In genomic region chr6:85096441-85096840, GRCm38 (mm10) we compare ENCODE assay signal across 22 mouse cellular contexts. TPM values are rescaled to one million over a fixed set of nuclear protein-coding genes. Genes with fewer than 3 reads are reported as not detected.
DNase-seq lines count a peak whose midpoint lies in the region; ATAC-seq and TF ChIP-seq lines count a peak whose summit lies in the region.
"Had no signal": no experiment of that assay in that cellular context is flagged by ENCODE, and none has a peak within 500 bp of the region (broad histone marks: within the 10 kb centered on the region; RNA-seq: fewer than 3 reads in every experiment).

No protein-coding gene starts in this region.

- no peaks in the 10 kb centered on the region for H3K27me3 ChIP-seq in kidney, adult 2 months (replicated peaks; ENCODE audit: control insufficient read depth, insufficient read depth, low read length)
- no peaks in the 10 kb centered on the region for H3K27me3 ChIP-seq in kidney, embryonic 16.5 days (ENCODE audit: insufficient read depth, low read length)
- H3K27me3 ChIP-seq: hindbrain, embryonic 13.5 days; intestine, embryonic 15.5 days; limb, embryonic 12.5 days had no signal

- no peak overlapping the region for H3K9ac ChIP-seq in kidney, embryonic 16.5 days (replicated peaks; ENCODE audit: low read length)
- H3K9ac ChIP-seq: hindbrain, embryonic 13.5 days; intestine, embryonic 15.5 days; limb, embryonic 12.5 days had no signal

- H3K4me1 ChIP-seq in kidney, adult 2 months (ENCODE audit: control insufficient read depth, insufficient read depth, low read length), result no peaks in the 10 kb centered on the region
- H3K4me1 ChIP-seq in kidney, embryonic 16.5 days (ENCODE audit: insufficient read depth, low read length), result no peaks in the 10 kb centered on the region
- H3K4me1 ChIP-seq: embryonic facial prominence, embryonic 10.5 days; heart, embryonic 10.5 days; hindbrain, embryonic 13.5 days; intestine, embryonic 15.5 days; limb, embryonic 12.5 days; megakaryocyte, embryonic 14.5 days had no signal

- no peak overlapping the region for H3K4me2 ChIP-seq in kidney, embryonic 16.5 days (replicated peaks; ENCODE audit: low read depth, low read length)
- H3K4me2 ChIP-seq: hindbrain, embryonic 13.5 days; intestine, embryonic 15.5 days; limb, embryonic 12.5 days had no signal

- H3K9me3 ChIP-seq in kidney, embryonic 16.5 days (ENCODE audit: low read length), result no peaks in the 10 kb centered on the region
- H3K9me3 ChIP-seq: embryonic facial prominence, embryonic 10.5 days; heart, embryonic 10.5 days; hindbrain, embryonic 13.5 days; intestine, embryonic 15.5 days; limb, embryonic 12.5 days had no signal

- no peak for ATAC-seq in kidney, embryonic 16.5 days (ENCODE audit: low FRiP score, low TSS enrichment)
- ATAC-seq in megakaryocyte-erythroid progenitor cell, adult 5-6 weeks (replicated peaks; ENCODE audit: low FRiP score, low TSS enrichment, poor library complexity, severe bottlenecking), result no peak
- ATAC-seq: forebrain, embryonic 14.5 days; intestine, embryonic 15.5 days; midbrain, embryonic 16.5 days had no signal

- no peak for TF ChIP-seq CTCF in kidney, adult 2 months (conservative IDR thresholded peaks at IDR 0.05; ENCODE audit: insufficient read depth, insufficient read length, low read depth, low read length)
- TF ChIP-seq CTCF in gastrocnemius, adult 2 months (IDR thresholded peaks at IDR 0.05), result no peak

- peak; percentile 22 for DNase-seq in kidney, adult 2 months
- DNase-seq in lung, postnatal 36 days, result peak; percentile 32
- DNase-seq in lung, postnatal 4 days, result no peak
- DNase-seq in adrenal gland, postnatal 14 days, result peak; percentile 81
- DNase-seq in cerebellum, postnatal 36 days, result no peak
- DNase-seq in gastrocnemius, adult 2 months, result no peak
- DNase-seq: cerebellum, adult 11 months; cerebellum, postnatal 25 days; gastrocnemius, postnatal 36 days; heart, postnatal 10 days; right cerebral cortex, adult 18-20 months had no signal

- no peaks in the 10 kb centered on the region for H3K36me3 ChIP-seq in kidney, adult 2 months (ENCODE audit: control insufficient read depth, insufficient read depth, low read length)
- H3K36me3 ChIP-seq in kidney, embryonic 16.5 days (ENCODE audit: insufficient read depth, low read length), result no peaks in the 10 kb centered on the region
- H3K36me3 ChIP-seq: embryonic facial prominence, embryonic 10.5 days; heart, embryonic 10.5 days; hindbrain, embryonic 13.5 days; intestine, embryonic 15.5 days; limb, embryonic 12.5 days had no signal

- no peak overlapping the region for H3K27ac ChIP-seq in kidney, adult 2 months (ENCODE audit: insufficient read depth, low read depth, low read length)
- no peak overlapping the region for H3K27ac ChIP-seq in kidney, embryonic 16.5 days (ENCODE audit: low read length)
- no peak overlapping the region for H3K27ac ChIP-seq in gastrocnemius, adult 2 months
- H3K27ac ChIP-seq: embryonic facial prominence, embryonic 10.5 days; heart, embryonic 10.5 days; hindbrain, embryonic 13.5 days; intestine, embryonic 15.5 days; left cerebral cortex, adult 2 months; limb, embryonic 12.5 days had no signal

- 26% methylated on average over 2 of the region's 2 CpGs for WGBS in kidney, adult 2 months
- WGBS in kidney, embryonic 16.5 days, result 52% methylated on average over 2 of the region's 2 CpGs

- intact Hi-C loops in gastrocnemius, adult 2 months (cut with DNase I), result no loop called here

- TF ChIP-seq POLR2A in kidney, adult 2 months (IDR thresholded peaks at IDR 0.05; ENCODE audit: low read depth, low read length), result no peak

- H3K4me3 ChIP-seq in kidney, adult 2 months (ENCODE audit: insufficient read depth, low read depth, low read length), result no peak overlapping the region
- no peak overlapping the region for H3K4me3 ChIP-seq in kidney, embryonic 16.5 days (ENCODE audit: low read length)
- no peak overlapping the region for H3K4me3 ChIP-seq in gastrocnemius, adult 2 months
- H3K4me3 ChIP-seq: embryonic facial prominence, embryonic 10.5 days; heart, embryonic 10.5 days; hindbrain, embryonic 13.5 days; intestine, embryonic 15.5 days; left cerebral cortex, adult 2 months; limb, embryonic 12.5 days; megakaryocyte, embryonic 14.5 days had no signal

RNA-seq across cellular contexts. Expression of gene Exoc6b, which starts 27.1 kb away (rescaled TPM):
- 8.0 and 8.4 TPM in 2 replicates for polyA plus RNA-seq in kidney, adult 2 months (2012; rRNA removed)
- polyA plus RNA-seq in kidney, embryonic 16.5 days (2015; fragmentation: Nextera tagmentation; extraction: Ambion mirVana), result 27.6 and 31.8 TPM in 2 replicates
- total RNA-seq in adrenal gland, postnatal 14 days (2021), result 31.3 and 36.2 TPM in 2 replicates
- 8.0 and 8.5 TPM in 2 replicates for total RNA-seq in megakaryocyte-erythroid progenitor cell, adult 5-6 weeks (2014; fragmentation: Nextera tagmentation)
- total RNA-seq in megakaryocyte-erythroid progenitor cell, adult 5-6 weeks (2017), result 6.5 and 8.9 TPM in 2 replicates
- 10 to 100 TPM; 14.0 to 16.3 TPM for total RNA-seq in gastrocnemius, adult 2 months (2021)

RNA-seq across cellular contexts. Expression of gene Spr, which starts 41.1 kb away (rescaled TPM):
- polyA plus RNA-seq in kidney, adult 2 months (2012; rRNA removed), result 65.7 and 79.7 TPM in 2 replicates
- polyA plus RNA-seq in kidney, embryonic 16.5 days (2015; fragmentation: Nextera tagmentation; extraction: Ambion mirVana), result 75.8 and 81.1 TPM in 2 replicates
- total RNA-seq in adrenal gland, postnatal 14 days (2021), result 60.3 and 64.5 TPM in 2 replicates
- 30.5 and 41.7 TPM in 2 replicates for total RNA-seq in megakaryocyte-erythroid progenitor cell, adult 5-6 weeks (2014; fragmentation: Nextera tagmentation)
- total RNA-seq in megakaryocyte-erythroid progenitor cell, adult 5-6 weeks (2017), result 42.1 and 51.2 TPM in 2 replicates
- total RNA-seq in gastrocnemius, adult 2 months (2021), result 10 to 100 TPM; 40.7 to 57.9 TPM

Comparison
In these comparisons a context has a peak if more than half of its experiments do, and no peak if none do; other contexts are left out.
1. DNase-seq: peak in kidney, adult 2 months (single experiment), lung, postnatal 36 days (single experiment) and adrenal gland, postnatal 14 days (single experiment); none in lung, postnatal 4 days (0 of 2), cerebellum, postnatal 36 days (0 of 2) and gastrocnemius, adult 2 months (single experiment).